Mouse (Mus musculus) MEL (cell line): Measurements from ENCODE around the gene Poc1b.

ENCODE experiments used
- CHD1 ChIP-seq: IDR thresholded peaks from 2 replicates; pipeline ENCODE4 v1.6.1; 2012; ENCODE audit warnings: low read depth, mild to moderate bottlenecking, inconsistent platforms, low read length, improper control_type of control experiment
- CHD2 ChIP-seq: IDR thresholded peaks from 2 replicates; pipeline ENCODE4 v1.6.1; 2011; ENCODE audit warnings: low read length, improper control_type of control experiment
- CTCF ChIP-seq, 3 experiments: IDR thresholded peaks in 2 of 3; conservative IDR thresholded peaks in 1 of 3; 2 replicates each; pipeline ENCODE4 v1.5.1; 2011 to 2012; ENCODE audit warnings: low read length in 3 of 3, low read depth in 2 of 3, mild to moderate bottlenecking in 2 of 3, improper control_type of control experiment in 1 of 3, inconsistent platforms in 1 of 3, mixed read lengths in 1 of 3, moderate library complexity in 1 of 3; ENCODE audit not compliant: control insufficient read depth in 1 of 3, insufficient read depth in 1 of 3, poor library complexity in 1 of 3, severe bottlenecking in 1 of 3
- ELF1 ChIP-seq: IDR thresholded peaks from 2 replicates; pipeline ENCODE4 v1.6.1; 2014; ENCODE audit warnings: low read depth, mild to moderate bottlenecking, inconsistent platforms, low read length, improper control_type of control experiment, moderate library complexity
- JUND ChIP-seq: IDR thresholded peaks from 2 replicates; pipeline ENCODE4 v1.6.1; 2011; ENCODE audit warnings: low read depth, mild to moderate bottlenecking, improper control_type of control experiment, low read length
- MYC ChIP-seq: IDR thresholded peaks from 2 replicates; pipeline ENCODE4 v1.6.1; 2011; ENCODE audit warnings: low read depth, mild to moderate bottlenecking, low read length, improper control_type of control experiment, moderate library complexity
- POLR2A ChIP-seq, 2 experiments: IDR thresholded peaks; 2 replicates each; pipeline ENCODE4 v1.6.1; 2011 to 2012; ENCODE audit warnings: low read length in 2 of 2, mild to moderate bottlenecking in 2 of 2, control low read depth in 1 of 2, improper control_type of control experiment in 1 of 2, low read depth in 1 of 2, moderate library complexity in 1 of 2; ENCODE audit not compliant: control insufficient read depth in 1 of 2, insufficient read depth in 1 of 2, poor library complexity in 1 of 2

GRCm38 (mm10) chr10:99078621-99079020, 28.2 kb upstream of the Poc1b start:
- no peak for TF ChIP-seq CTCF (IDR thresholded peaks at IDR 0.05 in 2 of 3, conservative IDR thresholded peaks at IDR 0.05 in 1 of 3; ENCODE audit: control insufficient read depth in 1 of 3, insufficient read depth in 1 of 3, low read depth in 2 of 3, low read length in 3 of 3, poor library complexity in 1 of 3, severe bottlenecking in 1 of 3)
- no peak for TF ChIP-seq POLR2A (IDR thresholded peaks at IDR 0.05; ENCODE audit: control insufficient read depth in 1 of 2, insufficient read depth in 1 of 2, low read depth in 1 of 2, low read length in 2 of 2, poor library complexity in 1 of 2)
- no peak for TF ChIP-seq CHD2
- TF ChIP-seq CHD1: no peak
- no peak for TF ChIP-seq MYC
- TF ChIP-seq ELF1: no peak
- TF ChIP-seq JUND: no peak
